Mouse (Mus musculus): ENCODE data around the gene Tssk1.

DNA sequence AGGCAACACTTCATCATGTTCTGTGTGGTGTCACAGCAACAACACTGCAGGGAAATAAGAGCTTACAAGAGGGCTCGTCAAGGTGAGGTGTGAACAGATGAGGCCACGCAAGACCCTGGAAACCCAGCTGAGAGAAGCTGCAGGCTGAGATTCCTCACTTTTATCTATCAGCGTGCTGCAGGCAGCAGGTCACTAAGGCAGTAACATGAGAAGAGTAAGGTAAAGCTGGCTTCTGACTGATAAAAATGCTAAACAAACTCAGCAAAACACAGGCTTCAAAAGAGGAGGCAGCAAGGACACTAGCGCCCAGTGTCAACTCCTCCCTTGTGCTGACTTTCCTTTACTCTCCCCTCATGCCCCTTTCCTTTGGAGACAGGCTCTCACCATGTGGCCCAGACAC is 21.0 kb upstream of the Tssk1 start:
- TF ChIP-seq CTCF (conservative IDR thresholded peaks at IDR 0.05; ENCODE audit: insufficient read depth, insufficient read length, low read depth, low read length) (no peak), POLR2A (IDR thresholded peaks at IDR 0.05; ENCODE audit: low read depth, low read length) (no peak)

All from kidney, adult 2 months (tissue).